Mouse (Mus musculus) heart, embryonic 14.5 days (tissue): ENCODE measurements around the gene Ddx24. TPM values are rescaled to one million over a fixed set of nuclear protein-coding genes. Genes with fewer than 3 reads are reported as not detected.
A peak's percentile ranks its signal among the peaks of the same experiment; 100 is the strongest.
"Not testable (repeated sequence)": the region's sequence is repeated elsewhere in the genome, so short reads cannot be mapped to it uniquely, and the experiment has no call there.

ENCODE experiments used
- ATAC-seq: fragments of 200-750 bp; cut with Nextera tagmentation; 2 replicates; pipeline ENCODE4 v1.8.0; 2017; ENCODE audit warnings: low read depth, moderate TSS enrichment; ENCODE audit not compliant: insufficient number of reproducible peaks, insufficient read depth, low FRiP score
- H3K27ac ChIP-seq, 2 experiments: fragments of 200-500 bp in 1 of 2; fragments of 300-500 bp in 1 of 2; sonication (generic) in 1 of 2; replicated peaks in 1 of 2; 2 replicates each; pipeline ENCODE4 v1.5.1; 2012 to 2014; ENCODE audit warnings: low read depth in 2 of 2, low read length in 2 of 2, control low read depth in 1 of 2, mild to moderate bottlenecking in 1 of 2, mixed read lengths in 1 of 2; ENCODE audit not compliant: control insufficient read depth in 1 of 2, insufficient read depth in 1 of 2
- H3K27me3 ChIP-seq: fragments of 300-500 bp; sonication (generic); 2 replicates; pipeline ENCODE4 v1.6.1; 2014; ENCODE audit warnings: mild to moderate bottlenecking, low read length, control low read depth; ENCODE audit not compliant: control insufficient read depth, insufficient read depth
- H3K36me3 ChIP-seq: fragments of 300-500 bp; sonication (generic); 2 replicates; pipeline ENCODE4 v1.6.1; 2014; ENCODE audit warnings: mild to moderate bottlenecking, control low read depth, low read length, mixed read lengths; ENCODE audit not compliant: control insufficient read depth, insufficient read depth
- H3K4me1 ChIP-seq, 2 experiments: fragments of 200-500 bp in 1 of 2; fragments of 300-500 bp in 1 of 2; sonication (generic) in 1 of 2; 2 replicates each; pipeline ENCODE4 v1.6.1; 2012 to 2014; ENCODE audit warnings: low read length in 2 of 2, control low read depth in 1 of 2, mixed read lengths in 1 of 2; ENCODE audit not compliant: control insufficient read depth in 2 of 2, insufficient read depth in 2 of 2
- H3K4me2 ChIP-seq: fragments of 300-500 bp; sonication (generic); 2 replicates; pipeline ENCODE4 v1.6.1; 2014; ENCODE audit warnings: mild to moderate bottlenecking, low read length
- H3K4me3 ChIP-seq, 2 experiments: fragments of 200-500 bp in 1 of 2; fragments of 300-500 bp in 1 of 2; sonication (generic) in 1 of 2; 2 replicates each; pipeline ENCODE4 v1.5.1; 2012 to 2014; ENCODE audit warnings: low read length in 2 of 2, mild to moderate bottlenecking in 2 of 2, control low read depth in 1 of 2, low read depth in 1 of 2, moderate library complexity in 1 of 2; ENCODE audit not compliant: control insufficient read depth in 1 of 2, insufficient read depth in 1 of 2
- H3K9ac ChIP-seq: fragments of 300-500 bp; sonication (generic); 2 replicates; pipeline ENCODE4 v1.6.1; 2014; ENCODE audit warnings: mild to moderate bottlenecking, low read length
- H3K9me3 ChIP-seq: fragments of 300-500 bp; sonication (generic); 2 replicates; pipeline ENCODE4 v1.6.1; 2016; ENCODE audit warnings: low read length, control low read depth; ENCODE audit not compliant: control insufficient read depth
- WGBS: fragments of 180-500 bp; shearing (Covaris S2); extraction: QIAGEN DNeasy Blood & Tissue Kit; methylation state at CpG from one replicate; pipeline ENCODE4 v1.1.7; 2014; 5-methylcytosine and 5-hydroxymethylcytosine counted together
- polyA plus RNA-seq: library from polyadenylated mRNA; unstranded; fragments of >200 nt; fragmentation: Nextera tagmentation; extraction: Ambion mirVana; gene quantifications from 2 replicates; pipeline ENCODE4 v1.2.1, GENCODE M21; 2014

The Ddx24 gene
- 55.5 and 62.9 TPM in 2 replicates for polyA plus RNA-seq

DNA sequence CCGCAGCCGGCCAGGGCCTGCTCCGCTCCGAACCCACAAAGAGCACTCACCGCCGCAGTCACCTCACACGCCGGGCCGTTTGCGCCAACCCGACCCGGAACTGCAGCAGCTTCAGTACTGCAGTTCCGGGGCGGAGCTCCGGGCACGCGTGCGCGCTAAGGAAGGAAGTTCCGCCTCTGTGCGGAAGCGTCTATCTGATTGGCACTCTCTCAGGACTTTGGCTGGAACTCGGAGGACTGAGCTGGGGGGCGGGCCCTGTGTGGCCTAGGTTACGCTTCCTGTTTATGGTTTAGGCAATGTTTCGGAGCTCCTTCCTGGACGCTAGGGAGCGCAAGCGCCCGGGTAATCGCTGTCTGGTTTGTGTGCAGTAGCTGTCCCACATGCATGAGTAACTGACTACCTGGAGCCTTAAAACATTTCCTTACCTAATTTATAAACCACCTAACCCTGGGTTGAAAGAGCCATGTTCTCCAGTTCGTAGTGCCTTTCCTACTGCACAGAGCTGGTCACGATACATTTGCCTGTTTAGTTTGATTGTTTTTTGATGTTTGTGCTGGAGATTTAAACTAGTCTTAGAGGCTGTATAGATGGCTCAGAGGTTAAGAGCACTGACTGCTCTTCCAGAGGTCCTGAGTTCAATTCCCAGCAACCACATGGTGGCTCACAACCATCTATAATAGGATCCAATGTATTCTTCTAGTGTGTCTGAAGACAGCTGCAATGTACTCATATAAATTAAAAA is at the start of gene Ddx24:
TSS of gene Ddx24 (minus strand) at position 102 of the 742 bp plus-strand sequence.
- WGBS, result 3% methylated on average over 33 of the region's 33 CpGs
- ATAC-seq, result peak; percentile 99
- peaks cover 8 to 25% of the 10 kb centered on the region in 2 experiments for H3K4me1 ChIP-seq
- peaks cover 24% of the 10 kb centered on the region for H3K36me3 ChIP-seq
- no peaks in the 10 kb centered on the region for H3K9me3 ChIP-seq
- peak within 1 kb of the TSS in 1 of 2 experiments; percentile 65; a peak in 2 of 4 replicates for H3K27ac ChIP-seq
- peak within 1 kb of the TSS; percentile 79 for H3K4me2 ChIP-seq
- H3K9ac ChIP-seq, result peak within 1 kb of the TSS; percentile 95
- peak within 1 kb of the TSS; percentile 87 to 93 for H3K4me3 ChIP-seq
- H3K27me3 ChIP-seq, result no peaks in the 10 kb centered on the region

DNA sequence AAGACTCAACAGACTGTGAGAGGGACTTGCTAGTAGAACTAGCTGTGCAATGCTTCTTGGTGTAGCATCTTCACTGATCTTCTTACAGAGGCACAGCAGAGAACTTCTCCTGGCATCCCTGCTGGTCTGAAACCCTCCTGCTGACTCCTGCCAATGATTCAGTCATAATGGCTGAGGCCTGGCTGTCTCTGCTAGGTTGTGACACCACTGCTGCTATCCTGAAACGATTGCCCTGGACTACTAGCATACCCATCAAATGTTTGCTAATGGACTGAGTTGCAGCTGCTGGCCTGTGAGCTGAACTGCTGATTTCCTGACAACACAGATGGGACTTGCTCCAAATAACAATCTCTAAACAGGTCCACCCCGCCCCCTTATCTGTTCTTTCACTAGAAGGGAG is 48.9 kb upstream of the Ddx24 start:
- Histone ChIP-seq H3K4me3 (no peak overlapping the region), H3K4me1 (no peaks in the 10 kb centered on the region), H3K27me3 (no peaks in the 10 kb centered on the region), H3K36me3 (no peaks in the 10 kb centered on the region), H3K4me2 (no peak overlapping the region), H3K27ac (no peak overlapping the region), H3K9me3 (no peaks in the 10 kb centered on the region), H3K9ac (no peak overlapping the region)
- 29% methylated on average over 2 of the region's 2 CpGs for WGBS
- ATAC-seq, result no peak

DNA sequence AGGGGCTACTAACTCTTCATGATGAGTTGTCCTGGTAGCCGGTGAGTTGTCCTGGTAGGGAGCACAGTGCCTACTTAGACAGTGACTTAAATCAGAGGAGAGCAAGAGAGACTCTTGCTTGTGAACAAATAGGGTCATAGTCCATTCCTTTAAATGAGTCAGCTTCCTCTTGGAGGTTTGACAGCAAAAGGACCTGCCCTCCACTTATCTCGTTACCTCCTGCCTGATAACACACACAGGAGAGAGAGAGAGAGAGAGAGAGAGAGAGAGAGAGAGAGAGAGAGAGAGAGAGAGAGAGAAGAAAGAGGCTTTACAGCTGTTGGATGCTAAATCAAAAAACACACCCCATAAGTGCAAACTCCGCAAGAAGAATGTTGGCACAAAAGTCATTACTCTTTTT is 31.5 kb upstream of the Ddx24 start, which contains the start of gene Ifi27l2b:
TSS of gene Ifi27l2b (minus strand) at position 84 of the 400 bp plus-strand sequence.
- Histone ChIP-seq H3K9ac (no peak within 1 kb of the TSS), H3K36me3 (no peaks in the 10 kb centered on the region), H3K4me1 (no peaks in the 10 kb centered on the region), H3K9me3 (no peaks in the 10 kb centered on the region), H3K4me2 (no peak within 1 kb of the TSS), H3K4me3 (no peak within 1 kb of the TSS), H3K27me3 (no peaks in the 10 kb centered on the region), H3K27ac (no peak within 1 kb of the TSS)
- ATAC-seq, result no peak
- 39% methylated on average over 3 of the region's 3 CpGs for WGBS

DNA sequence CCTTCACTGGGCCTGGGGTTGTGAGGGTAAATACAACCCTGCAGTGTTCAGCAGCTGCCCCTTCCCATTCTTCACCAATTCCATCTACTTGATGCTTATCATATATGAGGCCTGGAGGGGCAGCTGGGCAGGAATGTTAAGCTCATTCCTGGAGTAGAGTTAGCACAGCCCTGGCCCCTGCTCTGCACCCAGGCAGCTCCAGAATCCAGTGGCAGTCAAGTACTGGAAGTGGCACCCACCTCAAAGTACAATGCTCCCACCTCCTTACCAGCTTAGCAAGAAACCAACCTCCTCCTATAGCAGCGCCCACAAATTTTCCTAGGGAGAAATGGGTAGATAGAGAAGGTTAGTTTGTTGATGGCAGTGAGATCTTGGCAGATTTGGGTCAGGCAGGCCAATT is 31.1 kb upstream of the Ddx24 start:
- H3K9ac ChIP-seq, H3K4me1 ChIP-seq, ATAC-seq, H3K36me3 ChIP-seq, H3K4me3 ChIP-seq, H3K27me3 ChIP-seq, H3K4me2 ChIP-seq, H3K9me3 ChIP-seq, H3K27ac ChIP-seq: not testable (repeated sequence)
- no CpG with 5 or more reads among the region's 1 CpGs for WGBS

DNA sequence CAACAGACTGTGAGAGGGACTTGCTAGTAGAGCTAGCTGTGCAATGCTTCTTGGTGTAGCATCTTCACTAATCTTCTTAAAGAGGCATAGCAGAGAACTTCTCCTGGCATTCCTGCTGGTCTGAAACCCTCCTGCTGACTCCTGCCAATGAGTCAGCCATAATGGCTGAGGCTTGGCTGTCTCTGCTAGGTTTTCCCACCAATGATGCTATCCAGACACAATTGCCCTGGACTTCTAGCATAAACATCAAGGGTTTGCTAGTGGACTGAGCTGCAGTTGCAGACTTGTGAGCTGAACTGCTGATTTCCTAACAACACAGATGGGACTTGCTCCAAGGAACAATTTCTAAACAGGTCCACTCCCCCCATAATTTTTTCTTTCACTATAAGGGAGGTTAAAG is 27.7 kb upstream of the Ddx24 start:
- no peak for ATAC-seq
- no peak overlapping the region for H3K4me3 ChIP-seq
- no peak overlapping the region for H3K9ac ChIP-seq
- H3K27ac ChIP-seq, result no peak overlapping the region
- no peaks in the 10 kb centered on the region for H3K27me3 ChIP-seq
- H3K9me3 ChIP-seq, result no peaks in the 10 kb centered on the region
- H3K4me1 ChIP-seq, result no peaks in the 10 kb centered on the region
- no peak overlapping the region for H3K4me2 ChIP-seq
- H3K36me3 ChIP-seq, result no peaks in the 10 kb centered on the region

DNA sequence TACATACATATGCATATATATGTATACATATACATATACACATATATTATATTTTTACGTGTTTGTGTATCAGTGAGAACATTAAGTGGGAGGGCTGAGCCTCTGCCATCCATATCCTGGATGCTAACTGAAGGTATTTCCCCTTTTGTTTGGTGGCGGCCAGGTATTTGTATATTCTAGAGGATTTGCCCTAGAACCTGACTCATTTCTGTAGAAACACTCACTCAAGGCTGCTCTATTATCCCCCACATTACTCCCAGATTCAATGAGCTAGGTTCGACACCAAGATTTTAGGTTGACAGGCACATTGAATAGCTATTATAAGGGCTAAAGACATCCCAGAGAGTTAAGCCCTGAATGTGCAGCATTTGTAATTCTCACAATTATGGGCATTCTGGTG is 19.4 kb upstream of the Ddx24 start:
- Histone ChIP-seq H3K27ac (no peak overlapping the region), H3K9ac (no peak overlapping the region), H3K4me3 (no peak overlapping the region), H3K4me2 (no peak overlapping the region), H3K36me3 (no peaks in the 10 kb centered on the region), H3K27me3 (no peaks in the 10 kb centered on the region), H3K9me3 (no peaks in the 10 kb centered on the region), H3K4me1 (no peaks in the 10 kb centered on the region)
- 80% methylated on average over 3 of the region's 3 CpGs for WGBS
- no peak for ATAC-seq

DNA sequence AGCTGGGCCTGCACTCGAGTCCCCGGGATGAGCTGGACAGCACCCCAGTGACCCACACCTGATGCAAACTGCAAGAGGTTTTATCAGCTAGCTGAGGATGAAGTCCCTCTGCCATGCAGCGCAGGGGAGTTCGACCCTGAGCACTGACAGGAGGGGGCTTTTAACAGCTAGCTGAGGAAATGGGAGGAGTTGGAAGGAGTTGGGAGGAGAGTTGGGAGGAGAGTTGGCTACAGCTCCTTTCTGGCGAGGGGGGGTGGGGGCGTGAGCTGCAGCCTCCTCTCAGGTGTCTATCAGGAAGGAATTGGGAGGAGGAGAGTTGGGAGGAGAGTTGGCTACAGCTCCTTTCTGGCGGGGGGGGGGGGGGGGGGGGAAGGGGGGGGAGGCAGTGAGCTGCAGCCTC is 18.6 kb upstream of the Ddx24 start:
- H3K36me3 ChIP-seq, H3K4me2 ChIP-seq, H3K4me3 ChIP-seq, H3K4me1 ChIP-seq, H3K27me3 ChIP-seq, H3K9ac ChIP-seq, H3K27ac ChIP-seq, H3K9me3 ChIP-seq, ATAC-seq: not testable (repeated sequence)
- WGBS, result 31% methylated on average over 6 of the region's 7 CpGs

DNA sequence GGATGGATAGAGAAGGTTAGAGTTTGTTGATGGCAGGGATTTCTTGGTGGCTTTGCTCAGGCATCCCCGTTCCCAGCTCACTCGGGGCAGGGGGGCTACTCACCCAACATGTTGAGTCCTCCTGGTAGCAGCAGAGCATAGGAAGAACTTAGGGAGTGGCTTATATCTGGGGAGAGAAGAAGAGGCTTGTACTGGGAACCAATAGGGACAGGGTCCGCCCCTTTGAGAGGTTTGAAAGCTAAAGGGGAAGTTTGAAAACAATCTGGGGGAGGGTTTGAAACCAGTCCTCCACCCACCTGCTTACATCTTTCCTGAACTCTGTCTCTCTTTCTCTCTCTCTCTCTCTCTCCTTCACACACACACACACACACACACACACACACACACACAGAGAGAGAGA is 17.9 kb upstream of the Ddx24 start, which contains the start of gene Ifi27l2a:
TSS of gene Ifi27l2a (minus strand) at position 157 of the 400 bp plus-strand sequence.
- no peaks in the 10 kb centered on the region for H3K27me3 ChIP-seq
- H3K27ac ChIP-seq, result no peak within 1 kb of the TSS
- no peaks in the 10 kb centered on the region for H3K4me1 ChIP-seq
- H3K4me3 ChIP-seq, result no peak within 1 kb of the TSS
- no peak within 1 kb of the TSS for H3K9ac ChIP-seq
- no peak for ATAC-seq
- no peaks in the 10 kb centered on the region for H3K9me3 ChIP-seq
- H3K36me3 ChIP-seq, result no peaks in the 10 kb centered on the region
- WGBS, result 45% methylated on average over 3 of the region's 3 CpGs
- no peak within 1 kb of the TSS for H3K4me2 ChIP-seq
